Mouse (Mus musculus) macrophage (primary cell): Measurements from ENCODE around the gene Serpini1. TPM values are rescaled to one million over a fixed set of nuclear protein-coding genes. Genes with fewer than 3 reads are reported as not detected.

ENCODE experiments used
- H3K27ac ChIP-seq: fragments of 350-480 bp; formaldehyde crosslinking; 2 replicates; pipeline ENCODE4 v1.9.0; 2021
- H3K36me3 ChIP-seq: fragments of 350-480 bp; formaldehyde crosslinking; 2 replicates; pipeline ENCODE4 v1.9.0; 2021; ENCODE audit errors: inconsistent target
- H3K4me3 ChIP-seq: fragments of 350-480 bp; formaldehyde crosslinking; 2 replicates; pipeline ENCODE4 v1.9.0; 2021; ENCODE audit errors: inconsistent target
- H3K79me2 ChIP-seq: fragments of 350-480 bp; formaldehyde crosslinking; 2 replicates; pipeline ENCODE4 v1.9.0; 2021; ENCODE audit errors: inconsistent target
- WGBS: methylation state at CpG from one replicate; pipeline ENCODE4 v1.1.7; 2026; ENCODE audit warnings: inconsistent platforms; ENCODE audit not compliant: missing documents; 5-methylcytosine and 5-hydroxymethylcytosine counted together
- polyA plus RNA-seq: library from polyadenylated mRNA; stranded (reverse); fragments of 250-400 nt; gene quantifications from 3 replicates; pipeline ENCODE4 v1.2.4, GENCODE M21; 2018; ENCODE audit warnings: inconsistent platforms
- total RNA-seq, 78 experiments: library from RNA; depleted of rRNA; stranded (reverse); fragments of 250-400 nt; gene quantifications; 1 replicate in 9 of 78; 2 replicates in 24 of 78; 3 replicates in 43 of 78; 4 replicates in 2 of 78; pipeline ENCODE4 v1.2.4; 2018; ENCODE audit warnings: inconsistent platforms in 56 of 78

Serpini1 gene
- under 1 TPM in 15 of 26 experiments, not detected in 11; 0.20 to 0.86 (median 0.38) TPM for total RNA-seq (2018; cell fraction: chromatin; rRNA removed)
- total RNA-seq (2018; cell fraction: cytosol; rRNA removed), result under 1 TPM in 21 of 26 experiments, not detected in 5; 0.03 to 0.27 (median 0.10) TPM
- total RNA-seq (2018; cell fraction: nucleus; rRNA removed), result under 1 TPM in 18 of 26 experiments, not detected in 8; 0.15 to 0.93 (median 0.45) TPM
- 0.11 to 0.16 TPM (median 0.15 TPM) in 3 replicates for polyA plus RNA-seq

- Histone ChIP-seq H3K4me3 (peak within 1 kb of the TSS; percentile 73), H3K79me2 (peaks cover 41% of the 10 kb centered on the region), H3K27ac (peak within 1 kb of the TSS; percentile 52), H3K36me3 (no peaks in the 10 kb centered on the region)
- WGBS, result 0% methylated on average over 19 of the region's 19 CpGs
Measured at GRCm38 (mm10) chr3:75557292-75557691, at the start of gene Serpini1. Gene Serpini1, plus strand, starts transcription at chr3:75557547.

- 76% methylated on average over 7 of the region's 7 CpGs for WGBS
- H3K27ac ChIP-seq, result no peak overlapping the region
- no peak overlapping the region for H3K4me3 ChIP-seq
- H3K79me2 ChIP-seq, result no peaks in the 10 kb centered on the region
- peaks cover 46% of the 10 kb centered on the region; the same call in 1 of the 2 replicates for H3K36me3 ChIP-seq
Measured at GRCm38 (mm10) chr3:75517631-75518250, 39.6 kb upstream of the Serpini1 start.

GRCm38 (mm10) chr3:75521314-75521713 lies 36.0 kb upstream of the Serpini1 start:
- WGBS, result 97% methylated on average over 2 of the region's 2 CpGs
- H3K36me3 ChIP-seq, result peaks cover 58% of the 10 kb centered on the region
- H3K79me2 ChIP-seq, result no peaks in the 10 kb centered on the region
- no peak overlapping the region for H3K4me3 ChIP-seq
- no peak overlapping the region for H3K27ac ChIP-seq

DNA sequence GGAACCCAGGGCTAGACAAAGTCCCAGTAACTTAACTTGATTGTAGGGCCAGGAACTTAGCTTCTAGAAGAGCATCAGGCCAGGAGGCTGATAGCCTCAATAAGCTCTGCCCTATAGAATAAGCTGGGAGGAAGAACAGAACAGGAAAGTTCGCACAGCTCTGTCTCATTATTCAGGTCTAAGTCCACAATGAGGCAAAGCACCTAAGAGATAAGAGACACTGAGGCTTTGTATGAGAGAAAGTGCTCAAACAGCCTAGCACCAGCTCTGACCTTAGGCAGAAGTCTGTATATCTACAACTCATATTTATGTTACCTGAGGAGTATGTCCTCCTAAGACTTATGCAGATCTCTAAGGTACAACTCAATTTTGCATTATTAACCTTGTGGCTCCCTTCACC lies 34.8 kb upstream of the Serpini1 start:
- H3K36me3 ChIP-seq, result peaks cover 70% of the 10 kb centered on the region
- no peak overlapping the region for H3K4me3 ChIP-seq
- no peak overlapping the region for H3K27ac ChIP-seq
- no peaks in the 10 kb centered on the region for H3K79me2 ChIP-seq
- WGBS, result 100% methylated on average over 1 of the region's 1 CpGs

- Histone ChIP-seq H3K36me3 (peaks cover 49% of the 10 kb centered on the region), H3K4me3 (no peak overlapping the region), H3K79me2 (peaks cover 29% of the 10 kb centered on the region), H3K27ac (no peak overlapping the region)
- WGBS, result 82% methylated on average over 3 of the region's 3 CpGs
Measured at GRCm38 (mm10) chr3:75531074-75531473, 26.3 kb upstream of the Serpini1 start.

- Histone ChIP-seq H3K4me3 (no peak overlapping the region), H3K27ac (no peak overlapping the region), H3K79me2 (peaks cover 60% of the 10 kb centered on the region), H3K36me3 (peaks cover 38% of the 10 kb centered on the region)
- 82% methylated on average over 3 of the region's 3 CpGs for WGBS
Measured at GRCm38 (mm10) chr3:75534045-75534834, 23.1 kb upstream of the Serpini1 start.

- WGBS, result 77% methylated on average over 3 of the region's 4 CpGs
- Histone ChIP-seq H3K27ac (no peak overlapping the region), H3K79me2 (peaks cover 99% of the 10 kb centered on the region), H3K36me3 (peaks cover 31% of the 10 kb centered on the region), H3K4me3 (no peak overlapping the region)
Measured at GRCm38 (mm10) chr3:75541259-75541658, 16.1 kb upstream of the Serpini1 start.

DNA sequence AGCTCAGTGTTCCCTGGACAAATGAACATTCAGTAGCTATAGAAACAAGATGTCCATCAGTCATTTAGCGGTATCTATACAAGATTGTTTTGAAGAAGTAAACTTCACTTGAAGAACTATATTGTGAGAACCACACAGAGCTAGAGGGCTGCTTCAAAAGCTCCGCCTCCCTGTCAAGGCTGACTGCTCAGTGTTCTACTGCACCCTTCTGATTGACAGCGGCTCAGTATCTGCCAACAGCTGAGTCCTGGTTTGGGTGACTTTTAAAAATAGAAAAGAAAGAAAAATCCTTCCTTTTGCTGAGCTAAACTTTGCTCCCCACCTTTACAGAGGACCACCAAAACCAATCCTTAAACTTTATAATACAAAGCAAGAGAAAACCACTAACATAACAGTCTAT lies 14.5 kb upstream of the Serpini1 start:
- Histone ChIP-seq H3K4me3 (no peak overlapping the region), H3K36me3 (peaks cover 24% of the 10 kb centered on the region), H3K79me2 (peaks cover 100% of the 10 kb centered on the region), H3K27ac (no peak overlapping the region)
- WGBS, result 87% methylated on average over 3 of the region's 3 CpGs

DNA sequence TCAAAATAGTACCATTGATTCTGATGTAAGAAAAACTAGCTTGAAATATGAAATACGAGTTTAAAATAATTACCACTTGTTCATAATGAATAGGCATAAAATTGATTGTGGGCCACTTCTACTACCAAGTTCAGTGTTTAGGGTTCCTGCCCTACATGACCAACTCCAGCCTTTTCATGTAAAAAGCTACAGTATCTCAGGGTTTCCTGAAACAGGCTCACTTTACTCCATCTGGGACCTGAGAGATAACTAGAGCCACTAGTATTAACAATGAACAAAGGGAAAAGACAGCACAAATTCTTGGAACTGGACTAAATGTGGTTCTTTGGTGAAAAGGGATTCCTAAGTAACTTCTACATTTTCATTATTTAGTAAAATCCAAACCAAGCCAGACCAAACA lies 13.1 kb upstream of the Serpini1 start:
- 83% methylated on average over 1 of the region's 1 CpGs for WGBS
- Histone ChIP-seq H3K4me3 (no peak overlapping the region), H3K79me2 (peaks cover 100% of the 10 kb centered on the region), H3K36me3 (peaks cover 14% of the 10 kb centered on the region), H3K27ac (no peak overlapping the region)

- H3K4me3 ChIP-seq, result no peak overlapping the region
- peaks cover 100% of the 10 kb centered on the region for H3K79me2 ChIP-seq
- H3K27ac ChIP-seq, result no peak overlapping the region
- no peaks in the 10 kb centered on the region for H3K36me3 ChIP-seq
Measured at GRCm38 (mm10) chr3:75551248-75551647, 6.1 kb upstream of the Serpini1 start.

GRCm38 (mm10) chr3:75556121-75556694 lies 1.1 kb upstream of the Serpini1 start:
- Histone ChIP-seq H3K36me3 (no peaks in the 10 kb centered on the region), H3K79me2 (peaks cover 52% of the 10 kb centered on the region), H3K27ac (peak overlapping the region; percentile 52), H3K4me3 (peak overlapping the region; percentile 73)
- WGBS, result under 1% methylated on average over 36 of the region's 36 CpGs

- Histone ChIP-seq H3K79me2 (peaks cover 46% of the 10 kb centered on the region), H3K36me3 (no peaks in the 10 kb centered on the region), H3K4me3 (peak within 1 kb of the TSS; percentile 73), H3K27ac (peak within 1 kb of the TSS; percentile 52)
- WGBS, result under 1% methylated on average over 35 of the region's 35 CpGs
Measured at GRCm38 (mm10) chr3:75556695-75557291, 554 bp upstream of the Serpini1 start, which contains the start of gene Pdcd10. Gene Pdcd10, minus strand, starts transcription at chr3:75556856.

GRCm38 (mm10) chr3:75574074-75574473 lies 16.7 kb downstream of the Serpini1 start:
- H3K79me2 ChIP-seq, result no peaks in the 10 kb centered on the region
- H3K36me3 ChIP-seq, result no peaks in the 10 kb centered on the region
- no peak overlapping the region for H3K27ac ChIP-seq
- no peak overlapping the region for H3K4me3 ChIP-seq
- WGBS, result 48% methylated on average over 2 of the region's 2 CpGs

DNA sequence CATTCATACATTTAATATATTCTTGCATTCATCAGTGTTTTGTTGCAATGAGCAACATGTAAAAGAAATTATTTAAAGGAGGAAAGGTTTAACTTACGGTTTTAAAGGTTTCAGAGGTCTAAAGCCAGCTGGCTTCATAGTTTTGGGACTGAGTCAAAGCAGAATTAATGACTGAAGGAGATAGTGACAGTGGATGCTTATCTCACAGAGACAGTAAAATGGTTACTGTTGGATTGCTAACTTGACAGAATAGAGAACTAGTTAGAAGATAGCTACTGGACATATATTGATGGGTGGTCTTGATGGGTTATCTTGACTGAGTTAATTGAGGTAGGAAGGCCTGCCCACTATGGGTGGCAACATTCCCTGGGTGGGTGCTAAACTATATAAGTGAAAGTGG lies 18.2 kb downstream of the Serpini1 start:
- 100% methylated on average over 1 of the region's 1 CpGs for WGBS
- no peak overlapping the region for H3K27ac ChIP-seq
- H3K79me2 ChIP-seq, result no peaks in the 10 kb centered on the region
- no peaks in the 10 kb centered on the region for H3K36me3 ChIP-seq
- H3K4me3 ChIP-seq, result no peak overlapping the region
